In genomic region chr14:72516376-72516775, GRCm38 (mm10) we compare ENCODE assay signal across 9 mouse cellular contexts. TPM values are rescaled to one million over a fixed set of nuclear protein-coding genes. Genes with fewer than 3 reads are reported as not detected.
DNase-seq lines count a peak whose midpoint lies in the region; ATAC-seq lines count a peak whose summit lies in the region.
"Had no signal": no experiment of that assay in that cellular context is flagged by ENCODE, and none has a peak within 500 bp of the region (broad histone marks: within the 10 kb centered on the region; RNA-seq: fewer than 3 reads in every experiment).

No protein-coding gene starts in this region.

- H3K4me3 ChIP-seq in heart, embryonic 10.5 days: no peak overlapping the region
- H3K4me3 ChIP-seq: limb, embryonic 12.5 days had no signal

- ATAC-seq in frontal cortex, adult (ENCODE audit: low TSS enrichment): peak; percentile 81

- H3K27ac ChIP-seq in heart, embryonic 10.5 days: no peak overlapping the region
- H3K27ac ChIP-seq: limb, embryonic 12.5 days had no signal

- no peaks in the 10 kb centered on the region for H3K36me3 ChIP-seq in heart, embryonic 10.5 days
- H3K36me3 ChIP-seq: limb, embryonic 12.5 days had no signal

- H3K4me1 ChIP-seq in heart, embryonic 10.5 days: no peaks in the 10 kb centered on the region
- H3K4me1 ChIP-seq: limb, embryonic 12.5 days had no signal

- H3K9me3 ChIP-seq in heart, embryonic 10.5 days: no peaks in the 10 kb centered on the region
- H3K9me3 ChIP-seq: limb, embryonic 12.5 days had no signal

- no peaks in the 10 kb centered on the region for H3K27me3 ChIP-seq in heart, embryonic 10.5 days (ENCODE audit: insufficient read depth, poor library complexity, severe bottlenecking)
- H3K27me3 ChIP-seq: limb, embryonic 12.5 days had no signal

- 18% methylated on average over 5 of the region's 5 CpGs for WGBS in heart, embryonic 10.5 days

- peak; percentile 81 for DNase-seq in heart, embryonic 10.5 days (ENCODE audit: low spot score)
- no peak for DNase-seq in heart, adult 11 months
- DNase-seq in urinary bladder, adult 2 months (ENCODE audit: low spot score): peak; percentile 30
- DNase-seq in urinary bladder, postnatal 4 days (ENCODE audit: low spot score in 2 of 2): no peak
- peak; percentile 62 to 76 for DNase-seq in layer of hippocampus, postnatal 10 days (ENCODE audit: low spot score in 2 of 2)
- DNase-seq in naive thymus-derived CD4-positive, alpha-beta T cell, adult 2 months (ENCODE audit: low read depth): peak; percentile 10
- DNase-seq in B cell, adult 2 months: no peak

RNA-seq across cellular contexts. Expression of gene Gm9195, which starts 24.7 kb away (rescaled TPM):
- not detected in 2 replicates for polyA plus RNA-seq in heart, embryonic 10.5 days (2016; fragmentation: Nextera tagmentation; extraction: Ambion mirVana)
- 0.06 and 0.07 TPM in 2 replicates for polyA plus RNA-seq in urinary bladder, adult 2 months (2012; rRNA removed)
- not detected for total RNA-seq in layer of hippocampus, postnatal 10 days (2021)
- polyA plus RNA-seq: limb, embryonic 12.5 days had no signal

Comparison
In these comparisons a context has a peak if more than half of its experiments do, and no peak if none do; other contexts are left out.
1. DNase-seq: peak in heart, embryonic 10.5 days (single experiment), urinary bladder, adult 2 months (single experiment), layer of hippocampus, postnatal 10 days (2 of 2) and naive thymus-derived CD4-positive, alpha-beta T cell, adult 2 months (single experiment); none in heart, adult 11 months (single experiment), urinary bladder, postnatal 4 days (0 of 2) and B cell, adult 2 months (0 of 2).